Mouse (Mus musculus): ENCODE results near the gene Adora3.

GRCm38 (mm10) chr3:105836883-105837282, 33.8 kb upstream of the Adora3 start:
- no peak for TF ChIP-seq POLR2A (IDR thresholded peaks at IDR 0.05; ENCODE audit: insufficient read depth, low read length)
- TF ChIP-seq CTCF (IDR thresholded peaks at IDR 0.05; ENCODE audit: low read depth, low read length): no peak

Data from ES-Bruce4 (cell line).